Comparison of ENCODE assay signal across 15 mouse cellular contexts in genomic region chr17:65641734-65642218, GRCm38 (mm10). TPM values are rescaled to one million over a fixed set of nuclear protein-coding genes. Genes with fewer than 3 reads are reported as not detected.
DNase-seq lines count a peak whose midpoint lies in the region; ATAC-seq and TF ChIP-seq lines count a peak whose summit lies in the region.
"Had no signal": no experiment of that assay in that cellular context is flagged by ENCODE, and none has a peak within 500 bp of the region (broad histone marks: within the 10 kb centered on the region; RNA-seq: fewer than 3 reads in every experiment).

TSS of gene Txndc2 (minus strand) at chr17:65642168.

- no peak within 1 kb of the TSS for H3K9ac ChIP-seq in kidney, postnatal 0 days (ENCODE audit: low read depth, low read length)
- no peak within 1 kb of the TSS for H3K9ac ChIP-seq in embryonic facial prominence, embryonic 13.5 days
- H3K9ac ChIP-seq in hindbrain, embryonic 16.5 days (ENCODE audit: low read depth, low read length), result 0 out of 2 replicates have a peak within 1 kb of the TSS, but pooled peaks have one; percentile 2
- H3K9ac ChIP-seq in neural tube, embryonic 13.5 days, result 0 out of 2 replicates have a peak within 1 kb of the TSS, but pooled peaks have one; percentile 1
- H3K9ac ChIP-seq: forebrain, embryonic 13.5 days had no signal

- no peaks in the 10 kb centered on the region for H3K9me3 ChIP-seq in kidney, postnatal 0 days (replicated peaks; ENCODE audit: low read length)
- H3K9me3 ChIP-seq in embryonic facial prominence, embryonic 13.5 days, result no peaks in the 10 kb centered on the region
- no peaks in the 10 kb centered on the region for H3K9me3 ChIP-seq in hindbrain, embryonic 16.5 days (ENCODE audit: control insufficient read depth, low read length)
- no peaks in the 10 kb centered on the region for H3K9me3 ChIP-seq in neural tube, embryonic 13.5 days
- H3K9me3 ChIP-seq: forebrain, embryonic 13.5 days had no signal

- WGBS in kidney, postnatal 0 days, result 81% methylated on average over 11 of the region's 11 CpGs
- 78% methylated on average over 11 of the region's 11 CpGs for WGBS in embryonic facial prominence, embryonic 13.5 days
- 87% methylated on average over 11 of the region's 11 CpGs for WGBS in hindbrain, embryonic 16.5 days
- WGBS in neural tube, embryonic 13.5 days, result 87% methylated on average over 11 of the region's 11 CpGs

- 0 out of 2 replicates have a peak within 1 kb of the TSS, but pooled peaks have one; percentile 3 for H3K27ac ChIP-seq in kidney, postnatal 0 days
- peak within 1 kb of the TSS; percentile 64 for H3K27ac ChIP-seq in embryonic facial prominence, embryonic 13.5 days
- H3K27ac ChIP-seq in hindbrain, embryonic 16.5 days (ENCODE audit: low read depth, low read length), result peak within 1 kb of the TSS; percentile 6; the same call in 1 of the 2 replicates
- H3K27ac ChIP-seq in neural tube, embryonic 13.5 days (replicated peaks), result peak within 1 kb of the TSS; percentile 62
- H3K27ac ChIP-seq: forebrain, embryonic 13.5 days had no signal

- 0 out of 2 replicates have a peak within 1 kb of the TSS, but pooled peaks have one; percentile 9 for H3K4me2 ChIP-seq in kidney, postnatal 0 days (ENCODE audit: low read length)
- H3K4me2 ChIP-seq in embryonic facial prominence, embryonic 13.5 days, result peak within 1 kb of the TSS; percentile 43
- no peak within 1 kb of the TSS for H3K4me2 ChIP-seq in hindbrain, embryonic 16.5 days (ENCODE audit: low read length)
- H3K4me2 ChIP-seq in neural tube, embryonic 13.5 days, result no peak within 1 kb of the TSS
- H3K4me2 ChIP-seq: forebrain, embryonic 13.5 days had no signal

- H3K36me3 ChIP-seq in kidney, postnatal 0 days (ENCODE audit: insufficient read depth, low read length), result no peaks in the 10 kb centered on the region
- no peaks in the 10 kb centered on the region for H3K36me3 ChIP-seq in embryonic facial prominence, embryonic 13.5 days
- H3K36me3 ChIP-seq in hindbrain, embryonic 16.5 days (ENCODE audit: control insufficient read depth, insufficient read depth, low read length), result no peaks in the 10 kb centered on the region
- no peaks in the 10 kb centered on the region for H3K36me3 ChIP-seq in neural tube, embryonic 13.5 days

- H3K4me1 ChIP-seq in kidney, postnatal 0 days (replicated peaks; ENCODE audit: insufficient read depth, low read length), result 0 out of 2 replicates have a peak, but pooled peaks cover 6% of the 10 kb centered on the region
- peaks cover 20% of the 10 kb centered on the region for H3K4me1 ChIP-seq in embryonic facial prominence, embryonic 13.5 days
- peaks cover 13% of the 10 kb centered on the region for H3K4me1 ChIP-seq in hindbrain, embryonic 16.5 days (ENCODE audit: control insufficient read depth, insufficient read depth, low read depth, low read length)
- peaks cover 20% of the 10 kb centered on the region for H3K4me1 ChIP-seq in neural tube, embryonic 13.5 days (replicated peaks)
- H3K4me1 ChIP-seq: forebrain, embryonic 13.5 days had no signal

- no peak for DNase-seq in kidney, postnatal 0 days (ENCODE audit: low spot score)
- DNase-seq in kidney, adult 11 months, result no peak
- DNase-seq in heart, adult 11 months, result no peak
- DNase-seq in right cerebral cortex, postnatal 25 days, result no peak
- DNase-seq: cerebellum, adult 8-10 months; heart, adult 18-20 months; lung, postnatal 14 days; right cerebral cortex, adult 18-20 months; thymus, postnatal 14 days had no signal

- no peak within 1 kb of the TSS for H3K4me3 ChIP-seq in kidney, postnatal 0 days (replicated peaks; ENCODE audit: low read depth, low read length)
- no peak within 1 kb of the TSS for H3K4me3 ChIP-seq in embryonic facial prominence, embryonic 13.5 days
- H3K4me3 ChIP-seq in hindbrain, embryonic 16.5 days (ENCODE audit: low read length), result no peak within 1 kb of the TSS
- no peak within 1 kb of the TSS for H3K4me3 ChIP-seq in neural tube, embryonic 13.5 days
- H3K4me3 ChIP-seq: forebrain, embryonic 13.5 days had no signal

- H3K27me3 ChIP-seq in kidney, postnatal 0 days (ENCODE audit: insufficient read depth, low read length), result no peaks in the 10 kb centered on the region
- no peaks in the 10 kb centered on the region for H3K27me3 ChIP-seq in embryonic facial prominence, embryonic 13.5 days
- H3K27me3 ChIP-seq in hindbrain, embryonic 16.5 days (replicated peaks; ENCODE audit: control insufficient read depth, insufficient read depth, low read length), result no peaks in the 10 kb centered on the region
- H3K27me3 ChIP-seq in neural tube, embryonic 13.5 days, result no peaks in the 10 kb centered on the region
- H3K27me3 ChIP-seq: forebrain, embryonic 13.5 days had no signal

- ATAC-seq in kidney, postnatal 0 days (replicated peaks; ENCODE audit: low FRiP score, low read depth), result no peak
- no peak for ATAC-seq in embryonic facial prominence, embryonic 13.5 days (ENCODE audit: insufficient number of reproducible peaks, insufficient read depth, low FRiP score, low TSS enrichment, low read depth)
- ATAC-seq in hindbrain, embryonic 16.5 days, result no peak
- no peak for ATAC-seq in neural tube, embryonic 13.5 days (ENCODE audit: low read depth)
- ATAC-seq: activated CD4-positive, CD25-positive, alpha-beta regulatory T cell, adult 4 months had no signal

- no peak for TF ChIP-seq CTCF in kidney, postnatal 0 days (IDR thresholded peaks at IDR 0.05; ENCODE audit: low read depth)

RNA-seq across cellular contexts. Expression of gene Txndc2, which starts in this region (rescaled TPM):
- not detected in 2 replicates for polyA plus RNA-seq in kidney, postnatal 0 days (2015; fragmentation: Nextera tagmentation; extraction: Ambion mirVana)
- polyA plus RNA-seq in embryonic facial prominence, embryonic 13.5 days (2015; fragmentation: Nextera tagmentation; extraction: Ambion mirVana), result 0.29 TPM in 1 of 2 replicates, not detected in the other
- polyA plus RNA-seq in hindbrain, embryonic 16.5 days (2015; fragmentation: Nextera tagmentation; extraction: Ambion mirVana), result 0.11 TPM in 1 of 2 replicates, not detected in the other
- 0.17 TPM in 1 of 2 replicates, not detected in the other for polyA plus RNA-seq in neural tube, embryonic 13.5 days (2015; fragmentation: Nextera tagmentation; extraction: Ambion mirVana)
- polyA plus RNA-seq: activated CD4-positive, CD25-positive, alpha-beta regulatory T cell, adult 4 months; intestine, embryonic 14.5 days had no signal

Comparison
In these comparisons a context has a peak if more than half of its experiments do, and no peak if none do; other contexts are left out.
1. H3K27ac ChIP-seq: peak in every context shown above with its lines; median percentile 64 in embryonic facial prominence, embryonic 13.5 days; 62 in neural tube, embryonic 13.5 days; 6 in hindbrain, embryonic 16.5 days; 3 in kidney, postnatal 0 days.
2. H3K4me2 ChIP-seq: peak in kidney, postnatal 0 days (single experiment) and embryonic facial prominence, embryonic 13.5 days (single experiment); none in hindbrain, embryonic 16.5 days (single experiment) and neural tube, embryonic 13.5 days (single experiment).
3. H3K9ac ChIP-seq: peak in hindbrain, embryonic 16.5 days (single experiment) and neural tube, embryonic 13.5 days (single experiment); none in kidney, postnatal 0 days (single experiment) and embryonic facial prominence, embryonic 13.5 days (single experiment).